Mouse (Mus musculus) spleen, adult 12 weeks (tissue): ENCODE measurements around the gene Wfdc12.
"Not testable (repeated sequence)": the region's sequence is repeated elsewhere in the genome, so short reads cannot be mapped to it uniquely, and the experiment has no call there.

Experiments
- DNase-seq: peaks from one replicate; pipeline ENCODE4 v3.0.0; 2022; ENCODE audit warnings: low spot score

Gene Wfdc12

GRCm38 (mm10) chr2:164190576-164190975 lies at the start of gene Wfdc12:
TSS of gene Wfdc12 (minus strand) at chr2:164190608.
- no peak for DNase-seq

GRCm38 (mm10) chr2:164238366-164238765 lies 48.0 kb upstream of the Wfdc12 start, which contains the start of gene Svs2:
TSS of gene Svs2 (minus strand) at chr2:164238466.
- no peak for DNase-seq

GRCm38 (mm10) chr2:164232671-164233070 lies 42.3 kb upstream of the Wfdc12 start:
- no peak for DNase-seq

- DNase-seq: no peak
These were observed 38.1 kb upstream of the Wfdc12 start for GRCm38 (mm10) chr2:164228361-164229070.

- DNase-seq: no peak
These were observed 31.1 kb upstream of the Wfdc12 start, which contains the start of gene Wfdc15b for GRCm38 (mm10) chr2:164221522-164221921. TSS of gene Wfdc15b (minus strand) at chr2:164221660.

- no peak for DNase-seq
These were observed 28.9 kb upstream of the Wfdc12 start for GRCm38 (mm10) chr2:164219295-164219694.

GRCm38 (mm10) chr2:164212711-164213110 lies 22.3 kb upstream of the Wfdc12 start:
- DNase-seq: no peak

- DNase-seq: no peak
These were observed 20.5 kb upstream of the Wfdc12 start for GRCm38 (mm10) chr2:164210892-164211291.

GRCm38 (mm10) chr2:164206676-164207075 lies 16.3 kb upstream of the Wfdc12 start:
- DNase-seq: no peak

GRCm38 (mm10) chr2:164206011-164206410 lies 15.6 kb upstream of the Wfdc12 start:
- DNase-seq: not testable (repeated sequence)

- no peak for DNase-seq
These were observed 9.4 kb upstream of the Wfdc12 start, which contains the start of gene Wfdc15a for GRCm38 (mm10) chr2:164199626-164200327. TSS of gene Wfdc15a (minus strand) at chr2:164200130.

- no peak for DNase-seq
These were observed 6.2 kb upstream of the Wfdc12 start for GRCm38 (mm10) chr2:164196700-164196990.

- no peak for DNase-seq
These were observed 5.7 kb upstream of the Wfdc12 start for GRCm38 (mm10) chr2:164195971-164196699.

GRCm38 (mm10) chr2:164194959-164195630 lies 4.7 kb upstream of the Wfdc12 start:
- DNase-seq: no peak

GRCm38 (mm10) chr2:164192279-164192678 lies 1.9 kb upstream of the Wfdc12 start:
- no peak for DNase-seq

GRCm38 (mm10) chr2:164188722-164189121 lies 1.7 kb downstream of the Wfdc12 start:
- no peak for DNase-seq

GRCm38 (mm10) chr2:164184145-164184719 lies 6.2 kb downstream of the Wfdc12 start:
- DNase-seq: no peak

GRCm38 (mm10) chr2:164183340-164183739 lies 7.1 kb downstream of the Wfdc12 start:
- DNase-seq: no peak

GRCm38 (mm10) chr2:164182692-164183255 lies 7.6 kb downstream of the Wfdc12 start, which contains the start of gene Wfdc5:
TSS of gene Wfdc5 (minus strand) at chr2:164182742.
- DNase-seq: no peak

- no peak for DNase-seq
These were observed 9.6 kb downstream of the Wfdc12 start for GRCm38 (mm10) chr2:164180770-164181169.

- DNase-seq: no peak
These were observed 10.3 kb downstream of the Wfdc12 start for GRCm38 (mm10) chr2:164180124-164180523.
